Mouse (Mus musculus) neural tube, embryonic 12.5 days (tissue): Measurements from ENCODE around the gene Cdk18. TPM values are rescaled to one million over a fixed set of nuclear protein-coding genes. Genes with fewer than 3 reads are reported as not detected.
A peak's percentile ranks its signal among the peaks of the same experiment; 100 is the strongest.
"Not testable (repeated sequence)": the region's sequence is repeated elsewhere in the genome, so short reads cannot be mapped to it uniquely, and the experiment has no call there.

Source experiments
- ATAC-seq: fragments of 200-750 bp; cut with Nextera tagmentation; 2 replicates; pipeline ENCODE4 v1.8.0; 2017; ENCODE audit warnings: low read depth, mild to moderate bottlenecking, moderate TSS enrichment, moderate library complexity; ENCODE audit not compliant: low FRiP score
- H3K27ac ChIP-seq: fragments of 300-500 bp; sonication (generic); 2 replicates; pipeline ENCODE4 v1.5.1; 2016
- H3K27me3 ChIP-seq: fragments of 300-500 bp; sonication (generic); replicated peaks from 2 replicates; pipeline ENCODE4 v1.6.1; 2016; ENCODE audit warnings: mild to moderate bottlenecking
- H3K36me3 ChIP-seq: fragments of 300-500 bp; sonication (generic); 2 replicates; pipeline ENCODE4 v1.6.1; 2016; ENCODE audit warnings: mild to moderate bottlenecking
- H3K4me1 ChIP-seq: fragments of 300-500 bp; sonication (generic); 2 replicates; pipeline ENCODE4 v1.6.1; 2016
- H3K4me2 ChIP-seq: fragments of 300-500 bp; sonication (generic); replicated peaks from 2 replicates; pipeline ENCODE4 v1.6.1; 2016; ENCODE audit warnings: mild to moderate bottlenecking
- H3K4me3 ChIP-seq: fragments of 300-500 bp; sonication (generic); 2 replicates; pipeline ENCODE4 v1.5.1; 2016
- H3K9ac ChIP-seq: fragments of 300-500 bp; sonication (generic); 2 replicates; pipeline ENCODE4 v1.6.1; 2016; ENCODE audit warnings: mild to moderate bottlenecking
- H3K9me3 ChIP-seq: fragments of 300-500 bp; sonication (generic); 2 replicates; pipeline ENCODE4 v1.6.1; 2016; ENCODE audit warnings: mild to moderate bottlenecking
- WGBS: fragments of 180-500 bp; shearing (Covaris S2); methylation state at CpG from one replicate; pipeline ENCODE4 v1.1.7; 2016; 5-methylcytosine and 5-hydroxymethylcytosine counted together
- polyA plus RNA-seq: library from polyadenylated mRNA; unstranded; fragments of >200 nt; fragmentation: Nextera tagmentation; extraction: Ambion mirVana; gene quantifications from 2 replicates; pipeline ENCODE4 v1.2.1, GENCODE M21; 2016

The Cdk18 gene
- polyA plus RNA-seq: 0.74 and 0.84 TPM in 2 replicates

DNA sequence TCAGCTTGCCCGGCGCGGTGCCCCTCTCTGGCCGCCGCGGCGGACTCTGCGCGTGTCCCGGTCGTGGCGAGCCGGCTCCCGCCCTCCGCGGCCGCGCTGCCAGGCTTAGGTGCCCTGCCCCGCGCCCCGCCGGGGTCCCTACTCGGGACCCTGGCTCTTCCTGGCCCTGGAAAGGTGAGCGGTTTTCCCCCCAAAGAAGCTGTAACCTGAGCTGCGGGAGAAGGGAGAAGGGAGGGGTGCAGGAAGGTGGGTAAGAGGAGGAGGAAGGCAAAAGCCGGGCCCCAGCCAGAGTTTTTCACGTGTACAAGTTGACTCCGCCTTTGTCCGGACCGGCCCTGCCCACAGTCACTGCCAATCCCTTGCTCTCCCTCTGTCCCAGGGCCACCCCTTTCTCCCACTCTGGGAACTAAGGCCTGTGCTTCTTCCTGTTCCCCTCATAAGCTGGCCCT lies at the start of gene Cdk18:
TSS of gene Cdk18 (minus strand) at position 269 of the 449 bp plus-strand sequence.
- under 1% methylated on average over 30 of the region's 30 CpGs for WGBS
- ATAC-seq: no peak
- Histone ChIP-seq H3K9me3 (no peaks in the 10 kb centered on the region), H3K36me3 (no peaks in the 10 kb centered on the region), H3K4me3 (peak within 1 kb of the TSS; percentile 50), H3K27ac (no peak within 1 kb of the TSS), H3K4me1 (peaks cover 24% of the 10 kb centered on the region), H3K4me2 (peak within 1 kb of the TSS; percentile 93), H3K9ac (peak within 1 kb of the TSS; percentile 53), H3K27me3 (peaks cover 28% of the 10 kb centered on the region)

- Histone ChIP-seq H3K4me2 (peak overlapping the region; percentile 69; the same call in 1 of the 2 replicates), H3K9me3 (no peaks in the 10 kb centered on the region), H3K4me3 (no peak overlapping the region), H3K27ac (peak overlapping the region; percentile 98; the same call in 1 of the 2 replicates), H3K9ac (no peak overlapping the region), H3K36me3 (no peaks in the 10 kb centered on the region), H3K4me1 (peaks cover 36% of the 10 kb centered on the region), H3K27me3 (peaks cover 4% of the 10 kb centered on the region; the same call in 1 of the 2 replicates)
- ATAC-seq: no peak
- 45% methylated on average over 4 of the region's 4 CpGs for WGBS
These were observed 49.7 kb upstream of the Cdk18 start for GRCm38 (mm10) chr1:132189231-132189630.

DNA sequence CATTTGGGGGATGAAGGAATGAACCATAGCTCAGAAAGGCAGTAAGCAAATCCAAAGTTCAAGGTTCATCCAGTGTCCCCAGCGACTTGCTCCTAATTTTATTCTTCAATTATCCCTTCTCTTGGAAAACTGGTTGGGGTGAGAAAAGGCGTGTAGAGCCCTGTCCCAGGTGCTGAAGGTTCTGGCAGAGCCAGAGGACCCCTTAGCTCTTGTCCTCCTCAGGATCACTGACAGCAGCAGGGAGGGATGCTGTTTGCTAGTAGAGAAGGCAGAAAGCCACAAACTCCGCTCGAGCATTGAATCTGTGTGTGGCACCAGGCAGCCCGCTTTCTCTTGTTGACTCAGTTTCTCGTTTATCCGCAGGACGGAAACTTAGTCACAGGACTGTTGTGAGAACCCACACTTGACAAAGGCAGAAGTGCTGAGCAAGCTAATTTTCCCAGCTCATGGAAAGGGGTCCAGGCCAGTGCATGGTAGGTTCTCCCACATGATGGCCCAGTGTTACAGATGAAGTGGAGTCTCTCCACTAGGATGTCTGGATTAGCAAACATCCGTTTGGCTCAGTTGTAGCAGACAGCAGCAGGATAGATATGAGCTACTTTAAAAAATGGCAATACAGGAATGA lies 49.1 kb upstream of the Cdk18 start:
- Histone ChIP-seq H3K9ac (no peak overlapping the region), H3K36me3 (no peaks in the 10 kb centered on the region), H3K27me3 (peaks cover 4% of the 10 kb centered on the region; the same call in 1 of the 2 replicates), H3K4me3 (no peak overlapping the region), H3K4me1 (peaks cover 29% of the 10 kb centered on the region), H3K4me2 (no peak overlapping the region), H3K9me3 (no peaks in the 10 kb centered on the region), H3K27ac (no peak overlapping the region)
- no peak for ATAC-seq
- WGBS: 62% methylated on average over 9 of the region's 9 CpGs

DNA sequence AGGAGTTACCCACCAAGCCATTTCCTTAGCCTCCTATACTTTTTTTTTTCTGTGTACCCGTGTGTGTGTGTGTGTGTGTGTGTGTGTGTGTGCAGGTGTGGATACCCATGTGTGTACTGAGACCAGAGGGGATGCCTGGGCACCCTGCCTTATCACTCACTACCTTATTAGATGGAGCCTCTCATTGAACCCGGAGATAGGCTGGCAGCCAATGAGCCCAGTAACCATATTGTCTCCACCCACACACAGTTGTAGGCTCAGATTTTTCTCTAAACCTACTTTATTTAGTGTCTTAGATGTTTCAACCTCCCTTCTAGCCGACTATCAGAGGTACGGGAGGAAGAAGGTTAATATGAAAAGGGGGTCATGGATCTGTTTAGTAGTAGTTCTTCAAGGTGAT lies 46.8 kb upstream of the Cdk18 start:
- ATAC-seq: no peak
- no peak overlapping the region for H3K9ac ChIP-seq
- no peak overlapping the region for H3K4me2 ChIP-seq
- H3K36me3 ChIP-seq: no peaks in the 10 kb centered on the region
- WGBS: 84% methylated on average over 4 of the region's 4 CpGs
- peaks cover 8% of the 10 kb centered on the region for H3K4me1 ChIP-seq
- no peaks in the 10 kb centered on the region for H3K9me3 ChIP-seq
- H3K27ac ChIP-seq: no peak overlapping the region
- 0 out of 2 replicates have a peak, but pooled peaks cover 4% of the 10 kb centered on the region for H3K27me3 ChIP-seq
- H3K4me3 ChIP-seq: no peak overlapping the region

- no peaks in the 10 kb centered on the region for H3K36me3 ChIP-seq
- no peak overlapping the region for H3K4me2 ChIP-seq
- H3K4me1 ChIP-seq: peaks cover 18% of the 10 kb centered on the region
- H3K27me3 ChIP-seq: no peaks in the 10 kb centered on the region
- no peaks in the 10 kb centered on the region for H3K9me3 ChIP-seq
- no peak overlapping the region for H3K27ac ChIP-seq
- H3K9ac ChIP-seq: no peak overlapping the region
- no peak for ATAC-seq
- WGBS: 0% methylated on average over 2 of the region's 2 CpGs
- H3K4me3 ChIP-seq: no peak overlapping the region
These were observed 32.1 kb upstream of the Cdk18 start for GRCm38 (mm10) chr1:132171619-132172018.

DNA sequence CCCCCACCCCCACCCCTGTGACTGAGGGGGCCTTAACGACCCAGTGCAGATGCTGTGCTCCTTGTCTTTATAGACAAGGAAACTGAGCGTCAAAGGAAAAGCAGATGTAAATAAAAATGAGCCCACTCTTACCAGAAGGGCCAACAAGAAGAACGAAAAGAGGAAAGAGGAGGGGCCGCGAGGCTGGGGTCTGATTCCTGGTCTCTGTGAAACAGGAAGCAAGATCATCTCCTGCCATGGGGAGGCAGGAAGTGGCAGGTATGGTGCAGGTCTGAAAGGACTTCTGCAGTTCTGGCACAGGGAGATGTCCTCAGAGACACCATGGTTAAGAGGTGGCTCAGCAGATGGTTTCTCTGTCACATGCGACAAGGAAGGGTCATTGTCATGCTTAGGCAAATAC lies 31.2 kb upstream of the Cdk18 start:
- WGBS: 56% methylated on average over 6 of the region's 6 CpGs
- Histone ChIP-seq H3K4me2 (no peak overlapping the region), H3K9ac (no peak overlapping the region), H3K4me3 (no peak overlapping the region), H3K27me3 (no peaks in the 10 kb centered on the region), H3K27ac (no peak overlapping the region), H3K9me3 (no peaks in the 10 kb centered on the region), H3K36me3 (no peaks in the 10 kb centered on the region), H3K4me1 (peaks cover 18% of the 10 kb centered on the region)
- ATAC-seq: no peak

DNA sequence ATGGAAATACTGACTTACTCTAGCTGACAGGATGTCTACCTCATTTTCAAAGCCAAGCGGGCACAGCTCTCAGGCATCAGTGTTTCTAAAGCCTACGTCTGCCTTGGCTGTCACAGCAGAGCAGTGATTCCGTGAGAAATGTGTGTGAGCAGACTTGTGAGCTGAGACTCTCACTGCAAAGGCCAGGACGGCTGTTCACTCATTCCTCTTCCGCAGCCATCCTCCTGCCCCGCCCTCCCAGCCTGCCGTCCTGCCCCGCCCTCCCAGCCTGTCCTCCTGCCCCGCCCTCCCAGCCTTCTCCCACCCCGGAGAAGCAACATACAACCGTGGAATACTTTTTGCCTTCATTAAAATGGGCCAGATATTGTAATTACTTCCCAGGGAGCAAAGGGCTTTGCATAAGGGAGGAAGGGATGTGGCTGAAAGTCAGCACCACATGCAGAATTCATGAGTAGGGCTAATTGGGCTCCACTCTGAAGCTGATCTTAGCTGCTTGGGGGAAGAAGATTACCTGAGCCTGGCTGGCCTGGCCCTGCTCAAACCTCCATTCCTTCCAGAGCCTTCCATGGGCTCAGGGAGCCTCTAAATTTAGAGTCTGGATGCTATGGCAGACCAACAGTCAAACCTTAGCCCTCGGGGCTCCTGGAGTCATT lies 28.8 kb upstream of the Cdk18 start:
- no peak overlapping the region for H3K27ac ChIP-seq
- peak overlapping the region; percentile 49 for H3K4me2 ChIP-seq
- no peak for ATAC-seq
- H3K36me3 ChIP-seq: no peaks in the 10 kb centered on the region
- no peaks in the 10 kb centered on the region for H3K9me3 ChIP-seq
- H3K4me1 ChIP-seq: peaks cover 27% of the 10 kb centered on the region
- no peak overlapping the region for H3K4me3 ChIP-seq
- H3K9ac ChIP-seq: 0 out of 2 replicates have a peak overlapping the region, but pooled peaks have one; percentile 35
- no peaks in the 10 kb centered on the region for H3K27me3 ChIP-seq
- WGBS: 10% methylated on average over 12 of the region's 12 CpGs

DNA sequence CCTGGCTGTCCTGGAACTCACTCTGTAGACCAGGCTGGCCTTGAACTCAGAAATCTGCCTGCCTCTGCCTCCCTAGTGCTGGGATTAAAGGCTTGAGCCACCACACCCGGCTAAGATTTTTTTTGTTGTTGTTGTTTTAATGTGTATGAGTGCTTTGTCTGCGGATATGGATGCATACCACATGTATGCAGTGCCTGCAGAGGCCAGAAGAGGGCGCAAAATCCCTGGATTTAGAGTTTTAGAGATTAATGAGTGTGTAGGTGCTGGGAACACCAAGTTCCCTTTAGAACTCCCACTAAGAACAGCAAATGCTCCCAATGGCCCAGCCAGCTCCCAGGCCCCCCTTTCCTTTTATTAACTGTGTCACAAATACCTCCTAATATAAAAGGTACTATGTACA lies 26.4 kb upstream of the Cdk18 start:
- 67% methylated on average over 3 of the region's 3 CpGs for WGBS
- H3K4me3 ChIP-seq: no peak overlapping the region
- ATAC-seq: no peak

DNA sequence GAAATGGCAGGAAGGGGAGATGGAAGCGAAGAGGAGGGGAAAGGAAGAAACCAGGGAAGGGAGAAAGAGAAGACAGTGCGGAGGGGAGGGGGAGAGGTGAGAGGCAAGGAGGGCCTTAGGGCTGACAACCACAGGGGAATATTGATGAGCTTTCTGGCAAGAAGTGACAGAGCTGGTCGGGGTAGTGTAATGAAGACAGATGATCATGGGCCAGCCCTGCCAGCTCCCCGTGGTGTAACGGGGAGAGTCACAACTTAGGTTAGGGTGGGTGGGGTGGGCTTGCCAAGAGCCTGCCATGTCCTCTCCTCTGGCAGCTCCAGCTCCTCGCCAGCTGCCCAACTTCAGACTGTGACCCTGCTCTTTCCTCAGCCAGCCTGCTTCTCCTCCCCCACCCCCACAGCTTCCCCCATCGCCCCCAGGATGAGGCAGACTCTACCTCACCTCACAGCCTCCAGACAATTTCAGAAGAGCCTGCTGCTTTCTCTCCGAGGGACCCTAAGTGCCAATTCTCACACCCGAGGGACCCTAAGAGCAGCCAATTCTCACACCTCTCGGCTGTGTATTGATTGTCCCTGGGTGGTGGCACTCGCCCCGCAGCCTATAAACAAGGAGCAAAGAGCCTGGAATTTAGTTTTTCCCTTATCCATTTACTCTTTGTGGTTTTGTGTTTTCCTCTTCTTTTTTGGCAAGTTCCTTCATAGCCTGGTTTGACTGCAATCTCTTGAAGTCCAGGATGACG lies 25.5 kb upstream of the Cdk18 start:
- 17% methylated on average over 13 of the region's 13 CpGs for WGBS
- ATAC-seq: peak; percentile 52; the same call in 1 of the 2 replicates
- Histone ChIP-seq H3K4me2 (0 out of 2 replicates have a peak overlapping the region, but pooled peaks have one; percentile 22), H3K36me3 (no peaks in the 10 kb centered on the region), H3K27me3 (no peaks in the 10 kb centered on the region), H3K9me3 (no peaks in the 10 kb centered on the region), H3K4me1 (peaks cover 26% of the 10 kb centered on the region), H3K4me3 (no peak overlapping the region), H3K9ac (no peak overlapping the region), H3K27ac (no peak overlapping the region)

More for the DNA sequence above, 26.4 kb upstream of the Cdk18 start:
- Histone ChIP-seq H3K9me3 (no peaks in the 10 kb centered on the region), H3K27ac (no peak overlapping the region), H3K9ac (no peak overlapping the region), H3K36me3 (no peaks in the 10 kb centered on the region), H3K4me1 (peaks cover 20% of the 10 kb centered on the region), H3K4me2 (no peak overlapping the region), H3K27me3 (no peaks in the 10 kb centered on the region)

GRCm38 (mm10) chr1:132162618-132163017 lies 23.1 kb upstream of the Cdk18 start:
- H3K4me1 ChIP-seq: peaks cover 32% of the 10 kb centered on the region
- ATAC-seq: not testable (repeated sequence)

GRCm38 (mm10) chr1:132161211-132161880 lies 21.9 kb upstream of the Cdk18 start:
- no peak overlapping the region for H3K4me3 ChIP-seq
- no peaks in the 10 kb centered on the region for H3K9me3 ChIP-seq
- H3K27ac ChIP-seq: no peak overlapping the region
- no peak overlapping the region for H3K4me2 ChIP-seq
- peaks cover 14% of the 10 kb centered on the region for H3K27me3 ChIP-seq
- WGBS: 58% methylated on average over 7 of the region's 7 CpGs
- ATAC-seq: no peak
- no peak overlapping the region for H3K9ac ChIP-seq
- H3K4me1 ChIP-seq: peaks cover 30% of the 10 kb centered on the region
- no peaks in the 10 kb centered on the region for H3K36me3 ChIP-seq

More at GRCm38 (mm10) chr1:132162618-132163017, 23.1 kb upstream of the Cdk18 start:
- WGBS: 61% methylated on average over 9 of the region's 9 CpGs
- H3K4me3 ChIP-seq, H3K4me2 ChIP-seq, H3K27ac ChIP-seq, H3K36me3 ChIP-seq, H3K9me3 ChIP-seq, H3K9ac ChIP-seq: not testable (repeated sequence)
- peaks cover 14% of the 10 kb centered on the region for H3K27me3 ChIP-seq
